Mouse (Mus musculus) C2C12 (cell line): ENCODE measurements around the gene Neu4. TPM values are rescaled to one million over a fixed set of nuclear protein-coding genes. Genes with fewer than 3 reads are reported as not detected.

Experiments used
- H3K27me3 ChIP-seq: one replicate; pipeline ENCODE4 v1.6.1; 2011; ENCODE audit not compliant: control insufficient read depth, insufficient read depth, insufficient read length
- H3K36me3 ChIP-seq: one replicate; pipeline ENCODE4 v1.6.1; 2011; ENCODE audit not compliant: control insufficient read depth, insufficient read depth
- H3K4me3 ChIP-seq: one replicate; pipeline ENCODE4 v1.5.1; 2011; ENCODE audit warnings: mild to moderate bottlenecking, control low read depth; ENCODE audit not compliant: poor library complexity, insufficient read depth, severe bottlenecking
- H3K79me2 ChIP-seq: one replicate; pipeline ENCODE4 v1.6.1; 2011; ENCODE audit not compliant: control insufficient read depth, insufficient read depth
- H3K79me3 ChIP-seq: one replicate; pipeline ENCODE4 v1.6.1; 2011; ENCODE audit warnings: low read depth, control low read depth
- H3ac ChIP-seq: one replicate; pipeline ENCODE3; 2011; ENCODE audit warnings: low read depth; ENCODE audit not compliant: control insufficient read depth, insufficient read length
- CEBPB ChIP-seq: IDR thresholded peaks from one replicate; pipeline ENCODE4 v1.6.1; 2011; ENCODE audit warnings: low read depth, mild to moderate bottlenecking, control low read depth, moderate library complexity
- CTCF ChIP-seq: IDR thresholded peaks from one replicate; pipeline ENCODE4 v1.5.1; 2011; ENCODE audit not compliant: control insufficient read depth, insufficient read depth, insufficient read length
- FOSL1 ChIP-seq: IDR thresholded peaks from one replicate; pipeline ENCODE4 v1.8.0; 2011; ENCODE audit warnings: mild to moderate bottlenecking, low read length; ENCODE audit not compliant: poor library complexity, insufficient read depth, severe bottlenecking
- MAX ChIP-seq: IDR thresholded peaks from one replicate; pipeline ENCODE4 v1.6.1; 2011; ENCODE audit warnings: mild to moderate bottlenecking, control low read depth
- MYOD1 ChIP-seq: IDR thresholded peaks from one replicate; pipeline ENCODE4 v1.6.1; 2011; ENCODE audit warnings: low read depth; ENCODE audit not compliant: control insufficient read depth, insufficient read length
- MYOG ChIP-seq: IDR thresholded peaks from one replicate; pipeline ENCODE4 v1.6.1; 2011; ENCODE audit not compliant: control insufficient read depth, insufficient read length; ENCODE audit errors: extremely low read depth
- USF1 ChIP-seq: IDR thresholded peaks from one replicate; pipeline ENCODE4 v1.6.1; 2011; ENCODE audit warnings: low read depth, mild to moderate bottlenecking, control low read depth, moderate library complexity
- polyA plus RNA-seq: library from polyadenylated mRNA; unstranded; fragments of >200 nt; fragmentation: generic; extraction: Trizol; gene quantifications from one replicate; pipeline ENCODE4 v1.2.1, GENCODE M21; 2012; ENCODE audit warnings: missing spikeins

Gene Neu4
- polyA plus RNA-seq, 1 experiment: not detected

DNA sequence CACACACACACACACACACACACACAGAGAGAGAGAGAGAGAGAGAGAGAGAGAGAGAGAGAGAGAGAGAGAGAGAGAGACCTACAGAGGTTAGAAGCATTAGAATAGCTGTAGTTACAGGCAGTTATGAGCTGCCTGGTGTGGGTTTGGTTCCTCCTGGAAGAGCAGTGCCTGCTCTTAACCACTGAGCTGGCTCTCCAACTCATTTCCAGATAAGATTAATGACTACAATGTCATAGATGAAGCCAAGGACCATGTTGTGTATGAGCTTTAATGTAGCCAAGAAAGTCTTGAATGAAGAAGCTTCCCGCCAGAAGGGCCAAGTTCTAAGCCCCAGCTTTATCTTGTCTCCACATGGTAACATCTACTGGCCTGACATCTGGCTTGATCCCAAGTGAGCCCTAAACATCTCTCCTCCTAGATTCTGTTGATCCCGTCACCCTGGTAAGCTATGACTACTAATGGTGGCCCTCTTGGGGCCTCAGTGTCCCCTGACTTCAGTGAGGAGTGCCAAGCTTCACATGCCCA is 12.9 kb downstream of the Neu4 start:
- no peaks in the 10 kb centered on the region for H3K27me3 ChIP-seq
- no peak overlapping the region for H3ac ChIP-seq
- TF ChIP-seq CEBPB: no peak
- no peak for TF ChIP-seq MYOG
- no peak for TF ChIP-seq USF1
- TF ChIP-seq MAX: no peak
- TF ChIP-seq CTCF: no peak
- no peak for TF ChIP-seq FOSL1
- no peak for TF ChIP-seq MYOD1
- no peak overlapping the region for H3K4me3 ChIP-seq
- no peaks in the 10 kb centered on the region for H3K79me2 ChIP-seq
- H3K36me3 ChIP-seq: no peaks in the 10 kb centered on the region
- H3K79me3 ChIP-seq: no peaks in the 10 kb centered on the region

DNA sequence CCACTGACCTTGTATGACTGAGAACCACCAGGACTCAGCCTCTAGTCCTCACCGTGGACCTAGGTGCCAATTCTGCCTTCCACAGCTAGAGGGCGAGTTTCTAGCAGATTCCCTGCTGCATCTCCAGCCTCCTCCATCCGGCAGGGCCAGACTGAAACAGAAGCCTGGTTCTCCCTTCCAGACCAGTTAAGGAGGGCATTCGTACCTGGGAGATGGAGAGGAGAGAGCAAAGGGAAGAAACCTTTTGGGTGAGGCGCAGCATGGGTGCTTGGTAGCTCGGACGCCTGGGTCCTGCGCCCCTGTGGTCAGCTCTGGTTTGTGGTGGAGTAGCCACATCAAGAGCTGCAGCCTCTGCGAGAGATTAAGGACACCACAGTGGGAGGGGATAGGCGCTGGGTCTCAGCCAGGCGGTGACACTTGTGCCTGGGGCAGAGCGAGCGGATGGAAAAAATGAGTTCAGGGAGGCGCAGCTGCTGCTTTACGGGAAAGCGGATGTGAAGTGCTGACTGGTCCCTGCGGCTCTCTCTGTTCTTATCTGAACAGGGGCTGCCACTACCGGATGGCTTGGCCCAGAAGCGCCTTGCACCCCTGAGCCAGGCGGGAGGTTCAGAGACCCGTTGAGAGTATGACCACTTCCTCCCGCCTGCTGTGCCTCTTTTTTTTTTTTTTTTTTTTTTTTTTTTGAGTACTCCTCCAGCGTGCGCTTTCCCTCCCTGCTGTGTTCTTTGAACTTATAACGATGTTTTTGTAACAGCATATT is 14.9 kb downstream of the Neu4 start:
- Histone ChIP-seq H3K79me3 (no peaks in the 10 kb centered on the region), H3K27me3 (peaks cover 10% of the 10 kb centered on the region), H3ac (no peak overlapping the region), H3K4me3 (no peak overlapping the region), H3K79me2 (no peaks in the 10 kb centered on the region), H3K36me3 (no peaks in the 10 kb centered on the region)
- no peak for TF ChIP-seq FOSL1
- peak; percentile 72 for TF ChIP-seq MYOD1
- peak; percentile 49 for TF ChIP-seq CTCF

- Histone ChIP-seq H3K27me3 (peaks cover 17% of the 10 kb centered on the region), H3K79me3 (no peaks in the 10 kb centered on the region), H3K79me2 (no peaks in the 10 kb centered on the region), H3ac (no peak overlapping the region), H3K36me3 (no peaks in the 10 kb centered on the region), H3K4me3 (no peak overlapping the region)
- TF ChIP-seq MAX (no peak), CTCF (no peak), MYOD1 (no peak), CEBPB (no peak), MYOG (no peak), FOSL1 (no peak), USF1 (no peak)
Observed at GRCm38 (mm10) chr1:94040391-94040790, 20.1 kb downstream of the Neu4 start.

DNA sequence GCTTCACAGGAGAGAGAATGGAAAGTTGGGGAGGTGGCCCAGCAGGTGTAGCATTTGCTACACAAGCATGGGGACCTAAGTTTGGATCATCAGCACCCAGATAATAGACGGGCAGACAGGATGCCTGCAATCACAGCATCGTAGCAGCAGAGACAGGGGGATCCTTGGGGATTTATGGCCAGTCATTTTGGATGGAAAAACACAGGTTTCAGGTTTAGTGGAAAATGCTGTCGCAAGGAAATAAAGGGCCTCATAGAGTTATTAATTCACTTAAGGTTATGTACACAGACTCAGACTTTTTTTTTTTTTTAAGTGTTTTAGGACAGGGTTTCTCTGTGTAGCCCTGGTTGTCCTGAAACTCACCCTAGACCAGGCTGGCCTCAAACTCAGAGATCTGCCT is 25.3 kb downstream of the Neu4 start:
- Histone ChIP-seq H3K79me3 (no peaks in the 10 kb centered on the region), H3K79me2 (no peaks in the 10 kb centered on the region)

DNA sequence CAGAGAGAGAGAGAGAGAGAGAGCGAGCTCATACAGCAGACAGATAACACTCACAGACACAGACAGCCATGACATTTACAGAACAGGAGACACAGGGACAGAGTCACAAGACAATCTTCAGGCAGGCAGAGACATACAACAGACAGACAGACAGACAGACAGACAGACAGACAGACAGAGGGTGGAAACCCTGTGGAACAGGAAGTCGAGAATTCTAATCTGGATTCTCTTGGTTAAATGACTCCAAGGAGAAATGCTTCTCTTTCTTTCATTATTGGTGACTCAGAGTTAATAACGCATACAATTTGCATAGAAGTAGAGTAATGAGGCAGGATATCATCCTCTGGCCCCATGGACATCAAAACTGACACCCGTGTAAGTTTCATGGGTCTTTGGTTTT is 26.3 kb downstream of the Neu4 start:
- no peak overlapping the region for H3ac ChIP-seq
- TF ChIP-seq MAX (no peak), MYOD1 (no peak), USF1 (no peak), MYOG (no peak), FOSL1 (no peak), CEBPB (no peak), CTCF (no peak)
- H3K27me3 ChIP-seq: peaks cover 17% of the 10 kb centered on the region
- no peaks in the 10 kb centered on the region for H3K79me2 ChIP-seq
- no peaks in the 10 kb centered on the region for H3K36me3 ChIP-seq
- no peaks in the 10 kb centered on the region for H3K79me3 ChIP-seq
- H3K4me3 ChIP-seq: no peak overlapping the region

More for the DNA sequence above, 25.3 kb downstream of the Neu4 start:
- Histone ChIP-seq H3K36me3 (no peaks in the 10 kb centered on the region), H3K27me3 (peaks cover 17% of the 10 kb centered on the region), H3ac (no peak overlapping the region), H3K4me3 (no peak overlapping the region)
- no peak for TF ChIP-seq MYOD1
- no peak for TF ChIP-seq MYOG
- no peak for TF ChIP-seq CEBPB
- TF ChIP-seq USF1: no peak
- TF ChIP-seq CTCF: no peak
- no peak for TF ChIP-seq MAX
- TF ChIP-seq FOSL1: no peak
